Mouse (Mus musculus) cerebellum, adult 9-10 months (tissue): Measurements from ENCODE around the gene Arhgef3.
"Not testable (repeated sequence)": the region's sequence is repeated elsewhere in the genome, so short reads cannot be mapped to it uniquely, and the experiment has no call there.

ENCODE experiments used
- DNase-seq: peaks from one replicate; pipeline ENCODE4 v3.0.0; 2022

Gene Arhgef3

GRCm38 (mm10) chr14:27199119-27199518, 84.4 kb downstream of the Arhgef3 start:
- DNase-seq = no peak

GRCm38 (mm10) chr14:27199870-27200269, 85.2 kb downstream of the Arhgef3 start:
- DNase-seq = no peak

- no peak for DNase-seq
These were observed 86.3 kb downstream of the Arhgef3 start for GRCm38 (mm10) chr14:27200743-27201576.

- no peak for DNase-seq
These were observed 87.1 kb downstream of the Arhgef3 start for GRCm38 (mm10) chr14:27201824-27202223.

- no peak for DNase-seq
These were observed 90.0 kb downstream of the Arhgef3 start for GRCm38 (mm10) chr14:27204704-27205103.

GRCm38 (mm10) chr14:27206443-27206842, 91.7 kb downstream of the Arhgef3 start:
- DNase-seq = no peak

- no peak for DNase-seq
These were observed 94.8 kb downstream of the Arhgef3 start for GRCm38 (mm10) chr14:27209542-27209941.

GRCm38 (mm10) chr14:27210801-27211200, 96.1 kb downstream of the Arhgef3 start:
- not testable (repeated sequence) for DNase-seq

GRCm38 (mm10) chr14:27211743-27212445, 97.2 kb downstream of the Arhgef3 start:
- DNase-seq = no peak

- no peak for DNase-seq
These were observed 99.5 kb downstream of the Arhgef3 start for GRCm38 (mm10) chr14:27214232-27214631.

GRCm38 (mm10) chr14:27219668-27220067, 105.0 kb downstream of the Arhgef3 start:
- DNase-seq = peak; percentile 82

- no peak for DNase-seq
These were observed 105.6 kb downstream of the Arhgef3 start for GRCm38 (mm10) chr14:27220297-27220696.

GRCm38 (mm10) chr14:27224636-27225035, 109.9 kb downstream of the Arhgef3 start:
- DNase-seq = no peak

- DNase-seq = no peak
These were observed 111.6 kb downstream of the Arhgef3 start for GRCm38 (mm10) chr14:27226288-27226687.

- no peak for DNase-seq
These were observed 113.6 kb downstream of the Arhgef3 start for GRCm38 (mm10) chr14:27228288-27228687.

- DNase-seq = no peak
These were observed 114.3 kb downstream of the Arhgef3 start for GRCm38 (mm10) chr14:27228941-27229371.

- no peak for DNase-seq
These were observed 114.9 kb downstream of the Arhgef3 start for GRCm38 (mm10) chr14:27229441-27230147.

GRCm38 (mm10) chr14:27230262-27231022, 115.7 kb downstream of the Arhgef3 start:
- DNase-seq = no peak

GRCm38 (mm10) chr14:27231506-27231905, 116.8 kb downstream of the Arhgef3 start:
- no peak for DNase-seq

- no peak for DNase-seq
These were observed 117.5 kb downstream of the Arhgef3 start for GRCm38 (mm10) chr14:27231974-27232780.

GRCm38 (mm10) chr14:27233056-27233455, 118.4 kb downstream of the Arhgef3 start:
- no peak for DNase-seq

GRCm38 (mm10) chr14:27233656-27234055, 119.0 kb downstream of the Arhgef3 start:
- DNase-seq = no peak
